Mouse (Mus musculus): ENCODE data around the gene Ankrd23. TPM values are rescaled to one million over a fixed set of nuclear protein-coding genes. Genes with fewer than 3 reads are reported as not detected.

Ankrd23 gene
- polyA plus RNA-seq, 1 experiment from 2014 or later: 18.0 TPM

DNA sequence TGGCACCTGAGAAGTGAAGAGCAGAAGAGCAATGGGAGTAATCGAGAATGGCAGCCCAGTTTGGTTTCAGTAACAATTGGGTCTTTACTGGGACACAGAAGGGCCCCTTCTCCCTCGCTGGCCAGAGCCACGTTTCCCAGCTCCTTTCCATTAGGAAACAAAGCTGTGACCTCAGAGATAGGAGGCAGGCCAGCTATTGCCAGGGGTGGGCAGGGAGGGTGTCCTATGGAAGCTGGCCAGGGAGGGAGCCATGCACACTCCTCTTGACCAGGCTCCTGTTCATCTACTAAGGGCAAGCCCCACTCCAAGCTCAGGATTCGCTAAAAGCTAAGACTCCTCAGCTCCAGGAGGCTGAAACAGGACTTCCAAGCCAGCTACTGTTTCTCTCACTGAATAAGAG, 22.6 kb upstream of the Ankrd23 start:
- H3K27ac ChIP-seq: peak overlapping the region; percentile 99; the same call in 1 of the 2 replicates
- peak overlapping the region; percentile 78 for H3K4me3 ChIP-seq
- H3K9me3 ChIP-seq: no peaks in the 10 kb centered on the region
- peaks cover 12% of the 10 kb centered on the region; the same call in 1 of the 2 replicates for H3K27me3 ChIP-seq (ENCODE audit: insufficient read depth, poor library complexity, severe bottlenecking)
- H3K4me1 ChIP-seq (replicated peaks): peaks cover 72% of the 10 kb centered on the region
- DNase-seq (ENCODE audit: low spot score): no peak
- WGBS: 6% methylated on average over 4 of the region's 4 CpGs
- H3K36me3 ChIP-seq: peaks cover 14% of the 10 kb centered on the region

DNA sequence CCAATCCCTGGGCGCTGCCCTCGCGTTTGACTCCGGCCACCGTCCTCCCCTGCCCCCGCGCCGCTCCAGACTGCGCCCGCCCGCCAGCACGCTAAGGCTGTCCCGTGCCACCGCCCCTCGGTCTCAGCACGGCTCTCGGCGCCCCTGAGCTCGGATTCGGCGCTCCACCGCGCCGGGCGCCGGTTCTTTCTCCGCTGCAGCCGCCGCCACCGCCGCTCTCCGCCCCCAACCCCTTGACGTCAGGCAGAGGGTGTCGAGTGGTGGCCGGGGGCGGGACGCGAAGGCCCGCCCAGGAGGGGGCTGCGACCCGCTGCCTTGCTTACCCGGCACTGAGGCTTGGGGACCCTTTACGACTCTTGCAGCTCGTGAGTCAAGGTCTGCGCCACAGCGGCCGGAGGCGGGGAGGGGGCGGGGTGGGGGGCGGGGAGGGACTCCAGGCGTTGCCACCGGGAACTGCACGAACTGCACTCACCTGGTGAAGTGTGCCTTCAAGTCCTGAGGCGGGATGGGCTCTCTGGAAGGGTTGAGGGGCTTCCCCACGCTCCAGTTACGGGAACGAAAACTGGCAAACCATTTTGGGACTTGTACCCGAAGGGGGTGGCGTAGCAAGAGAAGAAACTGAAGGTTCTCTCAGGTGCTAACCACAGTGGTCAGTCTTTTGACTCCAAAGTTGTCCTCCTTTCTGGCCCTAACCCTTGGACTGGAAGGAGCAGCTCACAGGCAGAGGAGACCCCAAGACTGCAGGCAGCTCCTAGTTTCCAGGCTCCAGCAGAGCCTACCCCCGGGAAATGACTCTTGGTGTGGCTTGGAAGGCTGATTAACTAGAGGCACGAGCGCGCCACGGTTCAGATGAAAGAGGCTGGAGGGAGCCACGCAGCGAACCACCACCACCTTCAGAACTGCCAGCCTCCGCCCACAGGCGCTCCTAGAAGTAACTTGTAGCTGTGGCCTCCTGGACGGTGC, 21.6 kb upstream of the Ankrd23 start, which contains the start of gene Sema4c:
Gene Sema4c, minus strand, starts transcription at position 319 of the 963 bp plus-strand sequence.
- DNase-seq (ENCODE audit: low spot score): peak; percentile 86
- Histone ChIP-seq H3K4me1 (replicated peaks) (peaks cover 75% of the 10 kb centered on the region), H3K4me3 (peak within 1 kb of the TSS; percentile 78), H3K9me3 (no peaks in the 10 kb centered on the region), H3K27ac (peak within 1 kb of the TSS; percentile 99), H3K27me3 (ENCODE audit: insufficient read depth, poor library complexity, severe bottlenecking) (peaks cover 12% of the 10 kb centered on the region; the same call in 1 of the 2 replicates), H3K36me3 (peaks cover 23% of the 10 kb centered on the region)
- WGBS: under 1% methylated on average over 69 of the region's 69 CpGs

DNA sequence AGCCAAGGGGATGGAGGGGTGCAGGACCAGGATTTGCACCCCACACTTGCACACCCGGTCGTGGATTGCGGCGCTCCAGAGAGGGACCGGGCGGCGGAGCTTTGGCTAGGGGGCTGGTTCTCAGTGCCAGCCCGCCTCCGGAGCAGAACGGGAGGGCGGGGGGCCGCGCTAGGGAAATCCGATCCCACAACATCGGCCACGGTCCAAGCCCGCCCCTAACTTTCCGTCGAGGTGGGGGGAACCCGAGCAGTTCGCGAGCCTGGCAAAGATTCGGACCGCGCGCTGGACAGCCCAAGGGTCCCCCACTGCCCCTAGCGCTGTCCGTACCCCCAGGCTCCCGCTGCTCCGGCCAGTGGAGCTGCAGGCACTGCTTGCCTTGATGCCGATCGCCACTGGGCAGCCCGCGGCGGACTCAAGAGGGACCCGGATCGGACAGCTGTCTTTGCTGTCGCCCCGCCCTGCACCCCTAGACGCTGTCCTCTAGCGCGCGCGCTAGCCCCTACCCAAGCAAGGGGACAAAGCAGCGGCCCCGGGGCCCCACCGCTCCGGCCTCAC, 20.9 kb upstream of the Ankrd23 start:
- H3K27me3 ChIP-seq (ENCODE audit: insufficient read depth, poor library complexity, severe bottlenecking): peaks cover 12% of the 10 kb centered on the region; the same call in 1 of the 2 replicates
- H3K27ac ChIP-seq: peak overlapping the region; percentile 99
- WGBS: under 1% methylated on average over 48 of the region's 48 CpGs
- H3K4me1 ChIP-seq (replicated peaks): peaks cover 67% of the 10 kb centered on the region
- H3K9me3 ChIP-seq: no peaks in the 10 kb centered on the region
- peak overlapping the region; percentile 78 for H3K4me3 ChIP-seq
- DNase-seq (ENCODE audit: low spot score): peak; percentile 87
- H3K36me3 ChIP-seq: peaks cover 31% of the 10 kb centered on the region

DNA sequence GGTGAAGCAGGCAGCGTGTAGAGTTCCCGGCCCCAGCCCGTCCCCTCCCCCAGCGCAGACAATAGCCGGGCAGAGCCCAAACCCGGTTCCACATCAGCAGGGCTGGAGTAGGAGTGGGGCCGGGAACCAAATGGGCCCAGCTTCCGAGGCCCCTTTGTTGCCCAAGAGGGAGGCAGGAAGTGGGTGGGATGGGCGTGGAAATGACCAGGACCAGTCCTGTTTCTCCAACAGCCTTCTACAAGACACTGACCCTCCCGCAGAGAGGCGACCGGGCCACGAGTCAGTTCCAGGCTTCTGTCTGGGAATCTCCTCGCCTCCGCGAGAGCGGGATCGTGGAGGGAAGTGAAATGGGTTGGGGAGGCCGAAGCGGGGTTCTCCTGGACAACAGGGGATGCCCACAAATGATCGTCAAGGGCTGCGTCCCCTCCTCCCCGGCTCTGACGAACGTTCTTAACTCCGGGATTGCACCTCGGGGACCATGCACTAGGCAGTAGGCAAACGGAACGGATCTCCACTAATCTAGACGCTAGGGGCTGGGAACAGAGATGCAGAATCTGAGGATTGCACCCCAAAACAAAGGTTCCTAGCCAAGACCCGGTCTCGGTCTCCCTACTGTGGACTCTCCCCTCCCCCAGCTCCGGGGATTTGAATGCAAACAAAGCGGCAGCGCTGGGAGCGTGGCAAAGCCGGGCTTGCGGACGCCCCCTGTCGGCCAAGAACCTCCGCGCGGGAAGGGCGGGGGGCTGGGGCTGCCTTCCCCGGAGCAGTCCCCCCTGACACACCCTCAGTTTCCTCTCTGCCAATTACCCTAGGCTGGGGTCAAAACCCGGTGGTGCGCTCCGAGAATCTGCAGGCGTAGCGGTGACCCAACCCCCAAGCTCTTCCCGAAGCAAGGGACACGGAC, 20.1 kb upstream of the Ankrd23 start:
- Histone ChIP-seq H3K4me3 (peak overlapping the region; percentile 78), H3K27me3 (ENCODE audit: insufficient read depth, poor library complexity, severe bottlenecking) (peaks cover 12% of the 10 kb centered on the region; the same call in 1 of the 2 replicates), H3K36me3 (peaks cover 38% of the 10 kb centered on the region), H3K9me3 (no peaks in the 10 kb centered on the region), H3K27ac (peak overlapping the region; percentile 99), H3K4me1 (replicated peaks) (peaks cover 60% of the 10 kb centered on the region)
- DNase-seq (ENCODE audit: low spot score): peak; percentile 96
- WGBS: under 1% methylated on average over 52 of the region's 52 CpGs

DNA sequence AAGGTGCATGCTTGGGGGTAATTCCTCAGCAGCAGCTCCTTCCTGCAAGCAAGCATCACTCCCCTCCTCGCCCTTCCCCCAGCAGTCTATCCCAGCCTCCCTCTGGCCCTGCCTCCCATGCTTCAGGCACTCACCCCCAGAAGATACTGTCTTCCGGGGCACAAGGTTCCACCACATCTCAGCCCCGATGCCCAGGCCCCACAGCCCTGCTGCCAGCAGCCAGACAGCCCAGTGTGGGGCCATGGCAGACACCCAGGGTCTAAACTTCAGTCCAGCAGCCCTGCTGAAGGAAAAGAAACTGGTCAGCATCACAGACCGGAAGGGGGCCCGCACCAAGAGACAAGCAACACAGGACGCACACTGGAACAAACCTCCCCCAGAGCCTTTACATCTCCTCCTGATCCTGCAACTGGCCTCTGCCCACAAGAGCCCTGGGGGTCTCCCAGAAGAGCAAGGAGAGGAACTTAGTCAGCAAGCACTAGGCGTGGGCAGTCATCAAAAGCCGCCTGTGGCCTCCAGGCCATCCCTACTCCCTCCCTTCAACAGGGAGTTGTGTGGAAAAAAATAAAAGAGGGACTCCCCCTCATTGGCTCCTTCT, 19.2 kb upstream of the Ankrd23 start:
- Histone ChIP-seq H3K9me3 (no peaks in the 10 kb centered on the region), H3K4me3 (peak overlapping the region; percentile 78), H3K27ac (peak overlapping the region; percentile 99), H3K4me1 (replicated peaks) (peaks cover 54% of the 10 kb centered on the region), H3K36me3 (peaks cover 47% of the 10 kb centered on the region), H3K27me3 (ENCODE audit: insufficient read depth, poor library complexity, severe bottlenecking) (peaks cover 12% of the 10 kb centered on the region; the same call in 1 of the 2 replicates)
- 8% methylated on average over 8 of the region's 8 CpGs for WGBS
- peak; percentile 49 for DNase-seq (ENCODE audit: low spot score)

DNA sequence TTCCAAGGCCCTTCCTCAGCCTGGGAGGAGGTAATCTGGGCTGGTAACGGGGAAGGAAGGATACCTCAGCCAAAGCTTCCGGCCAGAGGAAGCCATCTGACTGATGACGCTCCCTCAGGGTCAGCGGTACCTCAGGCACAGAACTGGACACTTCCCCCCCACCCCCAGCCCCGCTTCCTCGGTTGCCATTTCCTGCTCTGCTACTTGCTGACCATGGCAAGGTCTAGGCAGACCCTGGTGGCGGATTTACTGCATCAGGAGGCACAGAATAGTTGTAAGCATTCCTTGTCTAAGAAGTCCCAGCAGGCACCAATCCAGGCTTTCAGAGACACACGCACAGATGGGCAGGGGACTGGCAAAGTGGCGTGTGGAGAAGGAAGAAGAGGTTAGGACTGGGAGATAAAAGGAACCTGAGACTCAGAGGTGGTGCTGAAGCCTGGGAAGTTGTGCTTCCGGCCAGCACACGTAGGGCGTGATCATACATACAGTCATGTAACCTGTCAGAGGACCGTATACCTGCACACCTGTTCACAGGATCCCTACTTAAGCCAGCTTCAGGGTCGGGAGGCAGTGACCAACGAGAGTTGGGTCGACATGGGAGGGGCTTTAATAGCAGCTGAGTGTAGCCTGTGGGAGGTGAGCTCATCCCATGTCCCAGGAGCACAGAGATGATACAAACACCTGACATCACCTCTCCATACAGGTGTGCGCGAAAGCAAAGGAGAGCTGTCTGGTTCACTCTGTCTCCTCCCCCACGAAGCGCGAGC, 18.1 kb upstream of the Ankrd23 start:
- peak overlapping the region; percentile 99 for H3K27ac ChIP-seq
- 78% methylated on average over 21 of the region's 21 CpGs for WGBS
- no peak for DNase-seq (ENCODE audit: low spot score)

DNA sequence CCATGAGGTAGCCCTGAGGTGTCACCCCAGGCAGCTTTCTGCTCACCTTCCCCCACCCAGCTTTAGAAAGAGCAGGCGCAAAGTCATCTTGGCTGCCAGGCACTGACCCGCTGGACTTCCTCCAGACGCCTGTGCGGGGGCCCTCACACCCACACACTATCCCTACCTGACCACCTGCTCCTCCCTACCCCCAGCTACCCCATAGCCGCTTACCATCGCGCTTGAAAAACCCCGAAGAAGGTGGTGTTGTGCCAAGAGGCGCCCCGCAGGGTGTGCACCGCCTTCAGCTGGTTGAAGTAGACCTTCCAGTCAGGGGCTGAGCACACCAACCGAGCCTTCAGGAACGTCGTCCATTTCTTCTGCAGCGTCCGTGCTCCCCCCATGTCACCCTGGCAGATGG, 15.8 kb upstream of the Ankrd23 start:
- WGBS: 90% methylated on average over 16 of the region's 16 CpGs
- Histone ChIP-seq H3K4me1 (replicated peaks) (peaks cover 59% of the 10 kb centered on the region), H3K36me3 (peaks cover 80% of the 10 kb centered on the region), H3K27me3 (ENCODE audit: insufficient read depth, poor library complexity, severe bottlenecking) (no peaks in the 10 kb centered on the region), H3K9me3 (no peaks in the 10 kb centered on the region), H3K4me3 (no peak overlapping the region), H3K27ac (no peak overlapping the region)
- DNase-seq (ENCODE audit: low spot score): no peak

More for the DNA sequence above, 18.1 kb upstream of the Ankrd23 start:
- Histone ChIP-seq H3K27me3 (ENCODE audit: insufficient read depth, poor library complexity, severe bottlenecking) (peaks cover 10% of the 10 kb centered on the region; the same call in 1 of the 2 replicates), H3K9me3 (no peaks in the 10 kb centered on the region), H3K4me3 (peak overlapping the region; percentile 78), H3K36me3 (peaks cover 58% of the 10 kb centered on the region), H3K4me1 (replicated peaks) (peaks cover 54% of the 10 kb centered on the region)

DNA sequence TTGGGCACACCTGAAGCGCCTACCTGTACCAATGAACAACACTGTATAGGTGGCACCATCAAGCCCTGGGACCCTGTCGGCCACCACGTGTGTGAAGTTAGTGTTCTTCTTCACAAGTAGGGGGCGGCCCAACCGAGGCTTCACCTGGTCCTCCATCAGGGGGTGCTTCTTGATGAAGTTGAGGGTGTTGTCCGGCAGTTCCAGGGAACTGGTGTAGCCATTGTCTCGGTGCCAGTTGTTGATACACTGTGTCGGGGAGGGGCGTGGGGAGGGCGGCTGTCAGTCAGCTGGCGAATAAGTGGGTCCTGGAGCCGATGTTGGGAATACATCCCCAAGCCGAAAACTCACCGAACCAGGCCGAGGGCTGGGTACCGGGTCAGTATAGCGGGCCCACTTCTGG, 15.2 kb upstream of the Ankrd23 start:
- Histone ChIP-seq H3K27me3 (ENCODE audit: insufficient read depth, poor library complexity, severe bottlenecking) (no peaks in the 10 kb centered on the region), H3K36me3 (peaks cover 83% of the 10 kb centered on the region), H3K27ac (no peak overlapping the region), H3K4me3 (no peak overlapping the region), H3K4me1 (replicated peaks) (peaks cover 65% of the 10 kb centered on the region), H3K9me3 (no peaks in the 10 kb centered on the region)
- 91% methylated on average over 17 of the region's 17 CpGs for WGBS
- no peak for DNase-seq (ENCODE audit: low spot score)

DNA sequence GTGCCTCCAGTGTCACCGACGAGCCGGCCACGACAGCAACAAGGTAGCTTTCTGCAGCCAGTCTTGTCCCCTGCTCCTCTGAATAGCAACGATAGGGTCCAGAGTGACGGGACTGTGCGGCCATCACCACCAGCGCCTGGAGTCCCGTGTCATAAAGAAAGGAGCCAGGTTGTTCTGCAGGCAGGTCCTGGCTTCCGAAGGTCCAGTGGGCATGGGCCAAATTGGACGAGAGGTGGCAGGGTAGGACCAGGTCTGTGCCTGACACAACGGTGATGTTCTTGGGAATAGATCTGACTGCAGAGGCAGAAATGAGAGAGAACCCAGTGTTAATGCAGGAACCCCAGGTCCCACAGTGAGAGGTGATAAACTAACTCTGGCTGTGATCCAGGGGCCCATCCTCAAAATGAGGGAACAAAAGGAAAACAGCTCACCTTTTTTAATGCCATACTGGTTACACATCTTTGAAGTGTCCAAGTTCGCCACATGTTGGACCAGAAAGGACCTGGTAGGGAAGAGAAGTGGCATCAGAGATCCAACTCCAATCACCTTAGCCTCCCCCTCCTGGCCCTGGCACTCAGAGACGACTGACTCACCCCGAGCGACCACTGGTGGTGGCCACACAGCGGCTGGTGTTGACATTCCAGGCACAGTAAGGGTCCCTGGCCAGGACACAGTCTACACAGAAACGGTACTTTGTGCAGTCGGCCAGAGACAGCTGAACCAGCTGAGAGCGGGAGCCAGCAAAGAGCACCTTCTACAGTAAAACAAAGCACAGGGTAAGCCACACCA, 13.6 kb upstream of the Ankrd23 start:
- no peaks in the 10 kb centered on the region for H3K27me3 ChIP-seq (ENCODE audit: insufficient read depth, poor library complexity, severe bottlenecking)
- H3K9me3 ChIP-seq: no peaks in the 10 kb centered on the region
- no peak overlapping the region for H3K27ac ChIP-seq
- no peak overlapping the region for H3K4me3 ChIP-seq
- DNase-seq (ENCODE audit: low spot score): no peak
- 78% methylated on average over 20 of the region's 20 CpGs for WGBS
- H3K36me3 ChIP-seq: peaks cover 79% of the 10 kb centered on the region
- H3K4me1 ChIP-seq (replicated peaks): peaks cover 72% of the 10 kb centered on the region

DNA sequence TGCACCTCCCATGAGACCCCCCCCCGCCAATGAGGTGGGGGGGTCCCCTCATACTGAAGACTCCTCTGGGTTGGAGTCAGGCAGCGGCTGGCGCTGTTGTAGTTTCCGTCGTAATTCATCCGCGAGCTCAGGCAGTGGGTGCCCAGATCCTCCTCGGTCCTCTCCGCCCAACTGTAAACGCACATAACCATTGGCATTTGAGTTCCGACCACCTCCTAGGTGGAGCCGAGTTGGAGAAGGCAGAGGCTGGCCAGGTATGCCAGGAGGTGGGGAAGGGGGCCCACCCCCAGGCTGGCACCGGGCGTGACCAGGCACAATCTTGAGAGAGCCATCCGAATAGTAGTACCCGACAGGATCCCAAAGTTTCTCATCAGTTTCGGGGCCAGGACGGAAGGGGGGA, 12.8 kb upstream of the Ankrd23 start:
- no peak for DNase-seq (ENCODE audit: low spot score)
- no peaks in the 10 kb centered on the region for H3K27me3 ChIP-seq (ENCODE audit: insufficient read depth, poor library complexity, severe bottlenecking)
- H3K9me3 ChIP-seq: no peaks in the 10 kb centered on the region
- H3K4me3 ChIP-seq: no peak overlapping the region
- H3K36me3 ChIP-seq: peaks cover 71% of the 10 kb centered on the region
- H3K27ac ChIP-seq: no peak overlapping the region
- 89% methylated on average over 18 of the region's 18 CpGs for WGBS
- peaks cover 65% of the 10 kb centered on the region for H3K4me1 ChIP-seq (replicated peaks)

DNA sequence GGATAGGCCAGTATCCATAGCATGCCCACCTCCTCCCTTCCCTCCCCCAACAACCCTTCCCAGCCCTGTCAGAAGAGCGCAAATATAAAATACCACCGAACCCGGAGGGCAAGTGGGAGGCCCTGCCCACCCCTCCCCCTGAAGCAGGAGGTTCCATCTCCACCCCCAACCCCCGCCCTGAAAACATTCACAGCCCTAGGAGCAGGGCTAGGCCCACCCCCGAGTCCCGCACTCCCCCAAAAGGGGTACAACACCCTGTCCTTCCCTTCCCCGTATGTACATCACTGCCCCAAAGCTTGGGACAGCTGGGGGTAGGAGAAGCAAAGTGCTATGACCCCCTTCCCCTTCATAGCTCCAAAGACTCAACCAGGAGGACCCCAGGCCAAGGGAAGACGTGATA, 12.1 kb upstream of the Ankrd23 start:
- no peak overlapping the region for H3K4me3 ChIP-seq
- DNase-seq (ENCODE audit: low spot score): no peak
- H3K27me3 ChIP-seq (ENCODE audit: insufficient read depth, poor library complexity, severe bottlenecking): no peaks in the 10 kb centered on the region
- 62% methylated on average over 8 of the region's 8 CpGs for WGBS
- H3K9me3 ChIP-seq: no peaks in the 10 kb centered on the region
- peaks cover 57% of the 10 kb centered on the region for H3K4me1 ChIP-seq (replicated peaks)
- H3K36me3 ChIP-seq: peaks cover 64% of the 10 kb centered on the region
- H3K27ac ChIP-seq: no peak overlapping the region

Data from hindbrain, embryonic 10.5 days (tissue).